Mouse (Mus musculus): ENCODE measurements around the gene Clns1a. TPM values are rescaled to one million over a fixed set of nuclear protein-coding genes. Genes with fewer than 3 reads are reported as not detected.

The Clns1a gene
- total RNA-seq, 2 experiments from 2014 or later = 27.3 to 28.9 TPM

DNA sequence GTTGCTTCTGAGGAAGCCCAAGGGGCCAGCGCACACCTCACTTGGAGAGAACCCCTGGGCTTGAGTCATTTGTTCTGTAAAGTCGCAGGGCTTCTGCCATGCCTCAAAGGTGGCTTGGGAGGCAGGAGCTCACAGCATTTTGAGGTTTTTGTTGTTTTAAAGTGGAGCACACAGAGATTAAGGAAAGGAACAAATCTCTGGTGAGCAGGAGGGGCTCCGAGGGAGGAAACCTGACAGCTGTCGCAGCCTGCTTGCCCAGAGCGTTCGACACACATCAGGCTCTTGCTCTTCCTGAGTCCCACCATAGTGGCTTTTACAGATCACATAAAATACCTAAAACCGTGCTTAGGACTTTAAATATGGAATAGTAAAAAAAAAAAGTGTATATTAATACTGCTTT is 30.3 kb downstream of the Clns1a start:
- no peak for DNase-seq

DNA sequence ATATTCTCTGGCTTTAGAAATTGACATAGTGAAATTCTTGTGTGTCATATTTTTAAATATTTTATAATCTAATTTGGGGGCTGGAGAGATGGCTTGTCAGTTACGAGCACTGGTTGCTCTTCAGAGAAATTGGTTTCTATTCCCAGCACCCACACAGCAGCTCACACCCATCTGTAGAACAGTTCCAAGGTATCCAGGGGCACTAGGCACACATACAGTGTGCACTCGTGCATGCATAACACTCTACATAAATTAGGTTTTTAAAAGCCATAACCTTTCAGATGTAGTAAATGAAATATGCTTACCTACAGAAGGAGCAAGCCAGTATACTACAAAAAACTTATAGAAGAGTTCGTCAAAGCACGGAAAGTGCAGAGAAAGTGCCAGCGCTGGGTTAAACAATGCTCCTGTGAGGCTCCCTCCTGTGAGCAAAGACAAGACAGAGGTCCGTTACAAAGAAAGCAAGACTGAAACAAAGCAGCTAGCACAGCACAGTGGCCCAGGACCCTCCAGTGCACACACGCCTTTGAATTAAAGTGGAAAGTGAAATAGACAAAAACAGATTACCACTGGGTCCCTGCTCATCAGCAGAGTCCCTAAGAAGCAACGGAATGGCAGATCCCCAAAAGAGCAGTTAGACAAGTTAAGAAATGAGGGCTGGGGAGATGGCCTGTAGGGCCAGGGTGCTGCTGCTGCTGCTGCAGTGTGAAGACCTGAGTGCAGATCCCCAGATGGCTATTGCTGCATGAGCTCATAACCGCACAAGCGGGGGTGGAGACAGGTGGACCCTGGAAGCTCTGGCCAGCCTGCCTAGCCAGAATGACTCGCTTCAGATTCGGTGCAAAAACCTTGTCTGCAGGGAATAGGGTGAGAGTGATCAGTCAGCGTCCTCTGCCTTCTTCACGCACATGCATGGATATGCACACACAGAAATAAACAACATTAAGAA is 32.5 kb downstream of the Clns1a start:
- DNase-seq = no peak

DNA sequence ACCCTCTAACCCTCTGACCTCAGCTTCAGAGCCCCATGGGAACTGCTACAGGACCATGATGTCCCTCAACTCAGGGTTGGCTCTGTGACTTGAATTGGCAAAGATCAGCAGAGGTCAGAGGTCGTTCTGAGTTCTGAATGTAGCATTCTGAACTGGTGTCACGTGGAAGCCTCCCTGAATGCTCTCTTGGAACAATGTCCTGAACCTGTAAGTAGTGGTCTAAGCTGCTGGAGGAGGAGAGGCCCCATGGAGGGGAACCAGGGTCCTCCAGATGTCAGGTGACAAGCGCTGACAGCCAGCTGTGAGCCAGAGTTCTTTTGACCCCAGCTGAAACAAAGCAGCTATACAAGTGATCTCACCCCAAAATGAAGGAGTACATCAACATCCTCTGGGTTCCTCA is 34.0 kb downstream of the Clns1a start:
- no peak for DNase-seq

DNA sequence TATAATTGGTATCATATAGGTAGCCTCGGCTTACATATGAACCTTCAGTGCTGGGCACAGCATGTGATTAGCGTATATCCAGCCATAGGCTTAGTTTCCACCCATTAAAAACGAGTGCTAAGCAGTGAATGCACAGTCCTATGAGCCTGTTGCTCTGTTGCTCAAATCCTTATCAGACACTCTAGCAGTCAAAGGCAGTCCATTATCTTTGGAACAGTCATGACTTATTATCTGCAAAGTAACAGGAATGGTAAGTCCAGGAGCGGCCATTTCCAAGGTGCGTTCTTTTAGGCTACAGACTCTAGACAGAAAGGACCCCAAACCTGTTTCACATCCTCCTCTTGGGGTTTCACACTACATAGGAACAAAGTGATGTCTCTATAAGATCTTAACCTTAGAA is 37.2 kb downstream of the Clns1a start:
- DNase-seq = no peak

DNA sequence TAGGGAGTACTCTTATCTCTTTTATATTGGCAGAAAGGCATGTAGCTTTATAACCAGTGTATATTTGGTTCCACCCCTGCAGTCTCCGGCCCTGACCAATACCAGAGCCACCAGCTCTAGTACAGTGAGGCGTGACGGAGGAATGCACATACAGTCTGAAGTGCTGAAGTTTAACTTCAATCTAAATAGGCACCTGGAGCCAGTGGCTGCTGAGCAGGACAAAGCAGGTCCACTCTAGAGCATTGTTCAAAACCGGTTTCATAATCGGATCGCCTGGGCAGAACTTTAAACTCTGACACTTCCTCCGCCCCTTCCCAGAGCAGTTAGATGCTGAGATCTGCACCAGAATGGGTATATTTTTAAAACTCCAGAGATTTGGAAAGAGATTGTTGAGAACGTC is 38.6 kb downstream of the Clns1a start:
- no peak for DNase-seq

DNA sequence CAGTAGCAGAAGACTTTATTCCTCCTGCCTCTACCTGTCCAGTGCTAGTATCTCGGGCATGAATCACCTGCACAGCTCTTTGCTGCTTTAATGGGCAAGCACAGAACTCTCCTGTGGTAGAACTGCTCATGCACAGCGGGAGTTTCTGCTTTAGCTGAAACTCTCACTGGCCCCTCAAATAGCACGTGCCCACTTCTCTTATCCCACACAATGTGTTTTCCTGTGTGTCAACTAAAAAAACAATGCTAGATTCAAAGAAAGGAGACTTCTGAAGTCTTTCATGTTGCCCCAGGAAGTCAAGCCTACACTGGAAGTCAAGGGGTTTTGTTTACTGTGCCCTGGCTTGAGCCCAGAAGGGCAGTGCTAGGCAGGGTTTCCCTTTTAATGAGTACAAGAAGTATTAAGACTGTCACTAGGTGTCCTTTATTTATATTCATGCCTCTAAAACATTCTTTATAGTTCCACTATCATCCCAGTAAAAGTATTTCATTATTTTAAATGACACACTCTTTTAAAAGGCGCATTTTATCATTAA is 39.5 kb downstream of the Clns1a start:
- DNase-seq = no peak

DNA sequence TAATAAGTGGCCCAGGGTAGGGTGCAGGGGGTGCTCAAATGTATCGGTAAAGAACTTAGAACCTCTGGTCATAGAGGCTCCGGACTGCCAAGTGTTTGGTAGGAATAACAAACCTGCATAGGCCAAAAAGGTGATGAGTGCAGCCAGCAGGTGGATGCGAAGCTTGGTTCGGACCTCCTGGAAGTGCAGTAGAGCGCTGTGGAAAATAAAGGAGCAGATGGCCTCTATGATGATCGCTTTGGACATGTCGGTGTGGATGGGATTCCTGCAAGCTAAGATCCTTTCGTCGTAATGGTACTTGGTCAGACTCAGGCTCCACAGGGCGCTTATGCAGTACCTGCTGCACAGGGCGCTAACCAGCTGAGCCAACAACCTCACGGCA is 40.8 kb downstream of the Clns1a start:
- no peak for DNase-seq

DNA sequence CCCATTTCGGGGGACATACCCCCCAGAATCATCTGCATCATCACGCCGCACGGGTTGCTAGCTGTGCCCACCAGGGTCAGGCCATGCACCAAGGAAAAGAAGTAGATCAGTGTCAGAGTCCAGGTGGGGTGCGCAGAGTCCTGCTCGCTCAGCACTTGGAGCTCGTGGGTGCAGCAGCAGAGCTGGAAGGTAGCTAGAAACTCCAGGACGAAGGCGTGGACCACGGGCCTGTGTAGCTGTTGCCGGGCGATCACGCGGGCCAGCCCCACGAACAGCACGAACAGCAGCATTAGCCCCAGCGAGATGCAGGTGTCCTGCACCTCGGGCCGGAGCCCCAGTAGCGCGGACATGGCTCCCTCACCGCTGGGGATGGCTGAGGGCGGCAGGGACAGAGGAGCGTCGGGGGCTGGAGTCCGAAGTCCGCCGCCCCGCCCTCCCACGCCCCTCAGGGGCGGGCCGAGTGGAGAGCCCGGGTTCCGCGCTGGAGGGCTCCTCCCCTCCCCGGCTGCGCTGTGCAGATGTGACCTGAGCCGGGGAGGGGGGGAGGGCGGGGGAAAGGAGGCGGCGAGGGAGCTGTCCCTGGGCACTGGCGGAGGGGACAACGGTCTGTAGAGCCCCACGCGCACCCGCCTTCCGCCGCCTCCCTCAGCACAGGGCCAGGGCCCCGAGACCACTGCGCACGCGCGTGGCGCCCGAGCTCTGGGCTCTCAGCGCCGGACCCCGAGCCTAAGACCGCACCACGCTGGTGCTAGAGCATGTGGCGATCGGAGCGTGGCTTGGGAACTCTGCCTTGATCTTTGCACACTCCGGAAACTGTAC is 41.4 kb downstream of the Clns1a start, which contains the start of gene Aqp11:
Aqp11 (minus strand) TSS at position 652 of the 819 bp plus-strand sequence.
- peak; percentile 91 for DNase-seq

DNA sequence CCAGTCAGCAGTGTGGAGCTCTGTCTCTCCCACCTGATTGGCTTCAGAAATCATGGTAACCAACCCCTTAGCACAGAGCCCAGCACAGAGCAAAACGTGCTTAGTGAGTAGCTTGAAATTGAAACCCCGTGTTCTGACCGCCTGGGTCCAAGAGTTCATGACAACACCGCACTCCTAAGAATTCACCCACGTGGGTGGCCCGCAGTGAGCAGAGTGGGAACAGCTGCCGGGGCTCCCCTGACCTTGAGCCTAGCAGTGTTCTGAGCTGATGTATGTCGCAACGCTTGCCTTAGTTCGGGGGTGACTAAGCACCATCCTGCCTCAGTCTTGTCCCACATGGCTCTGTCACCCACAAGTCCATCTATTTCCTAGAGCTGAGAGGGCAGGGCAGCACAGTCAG is 44.5 kb downstream of the Clns1a start:
- DNase-seq = no peak

DNA sequence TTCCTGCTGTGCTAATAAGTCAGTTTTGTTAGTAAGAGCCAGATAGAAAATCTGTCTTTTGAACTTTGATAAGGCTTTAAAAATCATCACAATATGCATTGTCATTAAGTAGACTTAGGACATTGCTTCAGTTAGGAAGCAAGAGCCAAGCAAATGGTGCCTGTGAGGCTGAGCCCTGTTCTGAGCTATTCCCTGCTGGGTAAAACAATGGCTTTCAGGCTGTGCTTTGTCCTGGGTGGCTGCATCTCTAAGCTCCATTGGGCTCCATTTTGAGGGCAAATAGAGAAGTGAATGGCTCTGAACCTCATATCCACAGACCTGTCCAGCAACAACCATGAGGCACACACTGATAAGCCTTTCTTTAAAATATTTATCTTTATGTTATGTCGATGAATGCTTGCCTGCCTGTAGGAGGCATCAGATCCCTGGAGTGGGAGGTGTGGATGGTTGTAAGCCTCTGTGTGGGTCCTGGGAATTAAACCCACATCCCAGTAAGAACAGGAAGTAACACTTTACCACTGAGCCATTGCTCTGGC is 45.4 kb downstream of the Clns1a start:
- no peak for DNase-seq

DNA sequence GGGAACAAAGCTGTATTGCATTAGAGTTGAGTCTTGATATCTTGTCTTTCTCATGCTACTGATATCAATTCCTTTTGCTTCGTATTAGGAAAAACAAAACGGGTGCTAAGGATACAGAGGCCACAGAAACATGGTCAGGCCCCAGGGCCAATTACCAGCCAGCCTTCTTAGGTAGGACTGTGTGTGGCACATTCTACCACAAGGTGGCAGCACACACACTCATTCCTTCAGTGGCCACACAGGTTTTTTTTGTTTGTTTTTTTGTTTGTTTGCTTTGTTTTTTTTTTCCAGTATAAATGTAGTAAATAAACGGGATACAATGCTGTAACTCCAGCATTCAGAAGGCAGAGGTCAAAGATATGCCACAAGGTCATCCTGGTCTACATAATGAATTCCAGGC is 48.9 kb downstream of the Clns1a start:
- no peak for DNase-seq

DNA sequence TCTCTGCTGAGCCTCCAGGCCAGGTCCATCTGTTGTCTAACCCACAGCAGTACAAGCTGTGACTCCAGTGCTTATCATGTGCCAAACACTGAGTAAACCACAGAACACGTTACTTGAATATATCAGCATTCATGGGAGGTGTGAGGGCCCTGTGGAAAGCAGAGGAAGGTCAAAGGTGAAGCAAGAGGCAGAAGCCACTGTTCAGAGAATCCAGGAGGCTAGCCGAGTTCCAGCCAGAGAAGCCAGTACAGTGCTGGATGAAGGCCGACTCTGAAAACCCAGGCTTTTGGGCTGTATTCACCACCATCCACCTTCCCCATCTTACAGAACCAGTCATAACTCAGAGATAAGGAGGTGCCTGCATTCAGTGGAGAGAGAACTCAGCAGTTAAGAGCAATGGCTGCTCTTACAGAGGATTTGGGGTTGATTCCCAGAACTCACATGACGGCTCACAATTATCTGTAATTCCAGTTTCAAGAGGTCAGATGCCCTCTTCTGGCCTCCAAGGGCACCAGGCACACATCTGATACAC is 50.8 kb downstream of the Clns1a start:
- DNase-seq = no peak

DNA sequence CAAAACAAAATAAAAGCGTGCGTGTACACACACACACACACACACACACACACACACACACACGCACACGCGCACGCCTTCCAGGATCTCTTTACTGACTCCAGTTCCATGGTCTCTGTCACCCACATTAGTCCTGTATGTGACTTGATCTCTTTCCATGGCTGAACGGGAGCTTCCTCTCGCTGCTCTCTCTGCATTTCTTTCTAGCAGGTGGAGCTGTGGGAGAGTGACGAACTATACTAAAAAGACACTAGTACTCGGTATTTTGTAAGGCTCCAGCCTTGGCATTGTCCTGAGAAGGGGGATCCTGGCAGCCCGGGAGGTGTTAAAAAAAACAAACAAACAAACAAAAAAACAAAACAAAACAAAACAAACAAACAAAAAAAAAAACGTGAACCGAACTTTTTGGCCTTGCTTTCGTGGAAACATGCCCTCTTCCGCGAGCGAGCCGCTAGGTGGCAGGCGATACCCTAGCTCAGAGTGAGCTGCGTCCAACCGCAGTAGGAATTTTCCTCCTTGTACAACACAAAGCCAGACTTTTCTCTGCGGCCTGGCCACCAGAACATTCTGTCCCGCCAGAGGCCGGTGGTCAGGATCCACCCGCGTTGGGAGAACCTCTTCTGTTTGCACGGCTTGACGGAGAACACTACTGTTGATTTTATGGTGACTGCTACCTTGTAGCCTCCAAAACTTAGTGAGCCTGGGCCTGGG is 51.5 kb downstream of the Clns1a start:
- peak; percentile 80 for DNase-seq

DNA sequence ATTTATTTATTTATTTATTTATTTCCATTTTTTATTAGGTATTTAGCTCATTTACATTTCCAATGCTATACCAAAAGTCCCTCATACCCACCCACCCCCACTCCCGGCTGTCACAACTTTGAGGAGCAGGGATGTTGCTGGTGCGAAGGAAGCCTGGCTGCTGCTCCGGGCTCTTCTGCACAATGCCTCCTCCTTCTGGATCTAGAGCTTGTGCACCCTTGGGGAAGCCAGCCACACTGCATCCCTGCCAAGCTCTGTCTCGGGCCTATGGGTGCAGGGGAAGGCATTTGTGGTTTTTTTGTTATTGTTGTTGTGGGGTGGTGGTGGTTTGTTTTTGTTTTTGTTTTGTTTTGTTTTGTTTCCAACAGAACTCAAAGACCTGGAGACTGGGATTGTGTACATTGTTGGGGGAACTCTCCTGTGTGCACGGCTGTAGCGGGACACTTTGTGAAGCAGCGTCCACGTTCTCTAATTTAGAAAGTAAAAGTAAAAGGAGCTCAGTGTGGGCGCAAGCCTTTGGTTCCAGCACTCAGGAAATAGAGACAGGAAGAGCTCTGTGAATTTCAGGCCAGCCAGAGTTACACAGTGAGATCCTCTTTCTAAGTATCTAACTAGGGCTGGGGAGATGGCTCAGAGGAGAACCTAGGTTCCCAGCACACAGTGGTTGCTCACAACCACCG is 52.2 kb downstream of the Clns1a start:
- no peak for DNase-seq

DNA sequence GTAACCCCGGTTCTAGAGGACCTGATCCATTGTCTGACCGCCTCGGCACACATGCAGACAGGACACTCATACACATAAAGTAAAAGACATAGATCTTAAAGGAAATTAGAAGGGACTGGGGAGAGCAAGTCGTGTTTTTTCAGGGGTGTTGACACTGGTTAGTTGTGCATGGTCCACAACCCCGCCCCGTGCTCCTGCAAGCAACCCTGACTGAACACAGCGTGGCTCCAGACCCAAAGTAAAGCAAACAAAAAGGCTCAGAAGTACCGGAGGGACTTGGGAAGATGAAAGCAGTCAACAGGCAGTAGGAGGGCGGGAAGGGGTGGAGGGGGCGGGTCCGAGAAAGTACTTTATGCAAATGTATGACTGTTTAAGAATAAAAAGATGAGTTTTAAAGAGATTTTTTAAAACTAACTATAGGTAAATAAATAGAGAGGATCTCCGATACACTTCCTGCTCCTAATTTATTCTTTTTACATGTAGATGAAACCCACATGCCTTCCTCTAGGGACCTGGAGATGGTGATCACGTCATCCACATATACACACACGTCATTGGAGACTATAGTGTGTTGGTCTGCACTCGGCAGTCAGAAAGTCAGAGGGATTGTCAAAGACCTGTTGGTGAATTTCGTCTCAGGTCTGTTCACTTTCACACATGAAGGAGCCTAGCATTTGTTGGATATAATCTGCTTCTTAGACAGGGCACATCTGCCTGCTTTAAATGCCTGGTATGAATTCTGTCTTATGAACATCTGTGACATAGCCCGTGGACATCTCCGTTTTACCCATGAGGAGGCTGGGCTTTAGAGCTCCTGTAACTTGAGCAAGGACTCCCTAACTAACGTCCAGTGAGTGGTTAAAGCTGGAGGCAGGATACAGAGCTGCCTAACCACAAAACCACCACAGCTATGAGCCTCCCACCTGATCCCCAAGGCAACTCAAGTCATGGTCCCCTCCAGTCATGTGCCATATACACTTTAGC is 53.1 kb downstream of the Clns1a start:
- DNase-seq = no peak

DNA sequence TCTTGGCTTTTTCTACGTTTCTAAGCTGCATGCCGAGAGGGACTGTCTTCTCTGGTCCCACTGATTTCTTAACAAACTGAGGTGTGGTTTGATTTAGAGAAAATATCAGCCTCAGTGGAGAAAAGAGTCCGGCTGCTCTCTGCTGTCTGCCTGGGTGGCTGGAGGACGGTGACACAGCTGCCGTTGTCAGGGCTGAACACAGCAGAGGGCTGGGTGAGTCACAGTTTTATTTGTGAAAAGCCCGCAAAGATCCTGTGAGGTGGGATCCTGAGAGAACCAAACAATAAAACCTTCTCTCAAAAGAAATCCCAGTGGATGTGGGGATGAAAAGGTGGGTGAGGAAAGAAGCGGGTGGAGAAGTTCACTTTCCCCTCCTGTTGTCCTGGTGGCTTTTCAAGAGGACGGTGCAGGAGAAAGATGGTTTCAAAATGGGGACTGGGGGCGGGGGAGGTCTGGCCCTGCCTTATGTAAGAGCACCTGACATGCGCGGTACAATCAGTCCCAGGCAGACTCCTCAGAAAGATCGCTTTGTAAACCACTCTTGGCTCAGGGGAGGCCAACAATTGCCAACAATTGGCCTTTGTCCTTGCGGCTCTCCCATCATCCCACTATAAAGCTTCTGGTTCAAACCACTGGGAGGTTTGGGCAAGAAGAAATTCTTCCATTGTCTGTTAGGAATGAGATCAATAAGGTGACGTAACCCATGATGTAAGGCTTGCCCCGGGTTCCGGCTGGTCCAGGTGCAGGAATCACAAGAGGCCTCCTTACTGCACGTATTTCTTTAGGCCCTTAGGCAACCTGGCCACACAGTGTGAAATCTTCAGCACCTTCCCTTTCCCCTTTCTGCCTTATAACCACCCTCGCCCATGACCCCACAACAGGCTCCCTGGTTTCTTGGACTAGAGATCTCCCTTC is 60.8 kb downstream of the Clns1a start:
- no peak for DNase-seq

DNA sequence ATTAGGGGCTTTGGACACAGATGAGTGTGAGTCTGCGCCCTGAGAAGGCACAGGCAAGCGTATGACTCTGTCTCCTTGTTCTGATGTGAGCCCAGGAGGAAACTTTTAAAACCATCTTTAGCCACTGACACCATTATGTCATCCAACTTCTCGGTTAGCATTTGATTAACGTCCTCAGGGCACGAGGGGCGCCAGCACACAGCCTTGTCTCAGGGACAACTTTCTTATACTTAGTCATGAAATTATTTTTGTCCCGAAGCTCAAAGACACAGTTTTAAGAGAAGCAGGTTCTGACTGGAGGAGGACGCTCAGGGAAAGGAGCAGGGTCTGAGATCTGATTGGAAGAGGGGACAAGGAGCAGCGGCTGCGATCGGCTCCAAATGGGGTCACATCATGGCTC is 68.2 kb downstream of the Clns1a start:
- DNase-seq = no peak

DNA sequence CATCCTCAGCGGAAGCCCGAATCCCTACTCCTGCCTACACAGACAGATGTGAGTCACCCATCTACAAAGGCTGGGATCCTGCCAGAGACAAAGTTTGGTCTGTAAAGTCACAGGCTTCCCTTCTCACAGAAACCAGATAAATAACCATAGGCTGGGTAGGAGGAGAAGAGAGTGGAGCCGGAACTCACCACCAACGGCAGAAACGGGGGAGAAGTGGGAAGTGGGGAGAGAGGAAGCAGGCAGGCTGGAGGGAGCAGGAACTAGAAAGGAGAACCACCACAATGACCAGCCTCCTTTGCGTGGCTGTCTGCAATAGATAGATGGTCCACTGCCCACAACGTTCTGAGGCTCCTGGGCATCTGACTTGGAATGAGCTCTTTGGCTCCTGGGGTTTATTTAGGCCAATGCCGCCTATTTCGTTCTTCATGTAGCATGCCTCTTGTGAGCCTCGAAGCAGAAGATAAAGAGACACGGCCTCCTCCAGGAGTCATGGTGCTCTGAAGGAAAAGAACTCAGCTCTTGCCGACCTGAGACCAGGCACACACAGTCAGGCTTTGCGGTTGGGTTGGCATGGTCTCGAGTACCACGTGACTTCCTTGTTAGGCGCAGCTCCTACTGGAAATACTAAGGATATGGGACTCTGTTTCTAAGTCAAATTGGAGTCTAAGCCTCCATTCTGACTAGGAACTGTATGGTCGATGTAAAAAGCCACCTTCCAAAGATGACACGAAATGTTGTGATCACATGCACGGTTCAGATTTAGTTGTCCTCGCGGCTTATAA is 68.9 kb downstream of the Clns1a start:
- no peak for DNase-seq

Data from gastrocnemius, postnatal 25 days (tissue).